Mouse (Mus musculus): ENCODE results near the gene Olfr969. TPM values are rescaled to one million over a fixed set of nuclear protein-coding genes. Genes with fewer than 3 reads are reported as not detected.
"Not testable (repeated sequence)": the region's sequence is repeated elsewhere in the genome, so short reads cannot be mapped to it uniquely, and the experiment has no call there.

Gene Olfr969
- not detected in 2 replicates for polyA plus RNA-seq (2015; fragmentation: Nextera tagmentation; extraction: Ambion mirVana)

DNA sequence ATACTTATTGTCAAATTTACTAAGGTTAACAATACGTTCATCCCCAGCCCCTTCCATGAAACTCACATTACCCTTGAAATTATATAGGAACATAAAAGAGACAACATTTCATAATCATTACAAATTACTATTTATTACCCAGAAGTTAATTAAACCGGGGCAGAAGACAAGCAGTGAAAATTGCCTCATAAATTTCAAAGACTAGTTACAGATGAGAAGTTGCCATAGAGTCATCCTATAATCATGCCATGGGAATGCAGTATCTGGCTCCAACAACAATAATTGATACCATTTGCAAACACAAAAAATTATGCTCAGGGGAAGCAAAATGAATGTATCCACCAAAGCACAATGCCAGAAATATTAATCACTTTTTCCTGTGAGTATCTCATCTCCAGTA is at the start of gene Olfr969:
Olfr969 (plus strand) TSS at position 388 of the 400 bp plus-strand sequence.
- TF ChIP-seq CTCF (IDR thresholded peaks at IDR 0.05; ENCODE audit: low read depth) (no peak), EP300 (optimal IDR thresholded peaks at IDR 0.05) (no peak)
- Histone ChIP-seq H3K27me3 (ENCODE audit: control insufficient read depth, insufficient read depth, low read length) (no peaks in the 10 kb centered on the region), H3K9me3 (ENCODE audit: control insufficient read depth, low read length) (no peaks in the 10 kb centered on the region)

DNA sequence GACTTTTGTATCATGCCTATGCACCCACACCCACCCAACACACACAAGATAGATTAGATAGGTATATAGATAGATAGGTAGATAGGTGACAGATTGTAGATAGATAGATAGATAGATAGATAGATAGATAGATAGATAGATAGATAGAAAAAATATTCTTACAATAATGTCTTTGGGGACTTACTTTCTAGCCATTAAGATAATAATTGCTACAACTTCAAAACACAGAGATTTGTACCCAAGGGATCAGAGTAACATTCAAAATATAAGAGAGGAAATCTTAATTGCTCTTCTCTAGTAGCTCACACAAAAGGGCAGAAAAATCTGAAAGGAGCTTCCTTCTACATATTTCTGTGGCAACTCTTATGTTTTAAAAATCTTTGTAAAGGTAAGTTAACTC is 44.8 kb upstream of the Olfr969 start, which contains the start of gene Olfr967:
Olfr967 (plus strand) TSS at position 301 of the 400 bp plus-strand sequence.
- no peak for DNase-seq (ENCODE audit: low spot score)
- TF ChIP-seq CTCF (IDR thresholded peaks at IDR 0.05; ENCODE audit: low read depth) (no peak), EP300 (optimal IDR thresholded peaks at IDR 0.05) (no peak)

More for the DNA sequence above, at the start of gene Olfr969:
- WGBS, result 68% methylated on average over 2 of the region's 2 CpGs
- Histone ChIP-seq H3K4me3 (ENCODE audit: low read depth, low read length) (no peak within 1 kb of the TSS), H3K4me1 (replicated peaks; ENCODE audit: control insufficient read depth, insufficient read depth) (no peaks in the 10 kb centered on the region), H3K36me3 (ENCODE audit: control insufficient read depth, insufficient read depth, low read length) (no peaks in the 10 kb centered on the region), H3K27ac (replicated peaks) (no peak within 1 kb of the TSS), H3K9ac (ENCODE audit: low read length) (no peak within 1 kb of the TSS), H3K4me2 (replicated peaks; ENCODE audit: low read depth) (no peak within 1 kb of the TSS)
- DNase-seq (ENCODE audit: low spot score), result no peak
- no peak for ATAC-seq (ENCODE audit: low FRiP score, low TSS enrichment)

DNA sequence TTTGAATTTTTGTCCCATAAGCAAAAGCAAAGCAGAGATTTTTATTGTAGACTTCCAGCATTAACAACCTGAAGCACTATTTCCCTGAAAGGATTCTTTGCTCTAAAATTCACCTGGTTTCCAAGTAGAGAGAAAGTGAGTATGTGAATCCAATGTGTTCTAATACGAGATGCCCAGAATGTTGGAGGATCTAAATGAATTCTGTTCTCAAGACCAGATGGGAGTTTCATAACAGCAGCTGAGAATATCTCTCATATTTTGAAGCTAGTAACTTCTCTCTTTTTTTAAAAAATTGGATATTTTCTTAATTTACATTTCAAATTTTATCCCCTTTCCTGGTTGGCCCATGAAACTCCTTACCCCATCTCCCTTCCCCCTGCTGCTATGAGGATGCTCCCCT is 44.3 kb upstream of the Olfr969 start:
- WGBS, result 85% methylated on average over 1 of the region's 1 CpGs
- Histone ChIP-seq H3K36me3 (ENCODE audit: control insufficient read depth, insufficient read depth, low read length) (no peaks in the 10 kb centered on the region), H3K4me1 (replicated peaks; ENCODE audit: control insufficient read depth, insufficient read depth) (no peaks in the 10 kb centered on the region), H3K9ac (ENCODE audit: low read length) (no peak overlapping the region), H3K27ac (replicated peaks) (no peak overlapping the region), H3K27me3 (ENCODE audit: control insufficient read depth, insufficient read depth, low read length) (no peaks in the 10 kb centered on the region), H3K4me3 (ENCODE audit: low read depth, low read length) (no peak overlapping the region), H3K9me3 (ENCODE audit: control insufficient read depth, low read length) (no peaks in the 10 kb centered on the region), H3K4me2 (replicated peaks; ENCODE audit: low read depth) (no peak overlapping the region)
- ATAC-seq (ENCODE audit: low FRiP score, low TSS enrichment) (no peak), DNase-seq (ENCODE audit: low spot score) (no peak)
- TF ChIP-seq EP300 (optimal IDR thresholded peaks at IDR 0.05) (no peak), CTCF (IDR thresholded peaks at IDR 0.05; ENCODE audit: low read depth) (no peak)

More for the DNA sequence above, 44.8 kb upstream of the Olfr969 start, which contains the start of gene Olfr967:
- H3K27me3 ChIP-seq (ENCODE audit: control insufficient read depth, insufficient read depth, low read length), result no peaks in the 10 kb centered on the region
- H3K4me3 ChIP-seq (ENCODE audit: low read depth, low read length), result no peak within 1 kb of the TSS
- no peaks in the 10 kb centered on the region for H3K4me1 ChIP-seq (replicated peaks; ENCODE audit: control insufficient read depth, insufficient read depth)
- ATAC-seq (ENCODE audit: low FRiP score, low TSS enrichment), result no peak
- no peaks in the 10 kb centered on the region for H3K36me3 ChIP-seq (ENCODE audit: control insufficient read depth, insufficient read depth, low read length)
- no peak within 1 kb of the TSS for H3K27ac ChIP-seq (replicated peaks)
- no peak within 1 kb of the TSS for H3K4me2 ChIP-seq (replicated peaks; ENCODE audit: low read depth)
- H3K9ac ChIP-seq (ENCODE audit: low read length), result no peak within 1 kb of the TSS
- H3K9me3 ChIP-seq (ENCODE audit: control insufficient read depth, low read length), result no peaks in the 10 kb centered on the region

DNA sequence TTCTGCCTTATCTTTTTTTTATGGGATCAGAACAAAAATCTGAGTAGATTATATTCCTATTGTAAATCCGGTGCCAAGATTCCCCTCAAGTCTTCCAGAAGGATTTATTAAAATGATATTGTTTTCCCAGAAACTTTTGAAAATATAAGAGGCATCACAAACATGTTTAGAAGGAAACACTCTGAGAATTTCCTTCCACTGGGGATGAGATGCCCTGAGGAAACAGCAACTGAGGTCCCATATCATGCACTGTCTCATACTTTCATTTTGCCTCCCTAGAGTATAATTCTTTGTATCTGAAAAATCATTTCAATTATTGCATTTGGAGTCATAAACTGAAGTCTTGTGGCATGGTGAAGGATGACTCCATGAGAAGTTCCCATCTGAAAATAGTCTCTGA is 7.6 kb upstream of the Olfr969 start, which contains the start of gene Olfr968:
Olfr968 (minus strand) TSS at position 101 of the 400 bp plus-strand sequence.
- Histone ChIP-seq H3K4me2 (replicated peaks; ENCODE audit: low read depth) (no peak within 1 kb of the TSS), H3K4me3 (ENCODE audit: low read depth, low read length) (no peak within 1 kb of the TSS), H3K27ac (replicated peaks) (no peak within 1 kb of the TSS), H3K9me3 (ENCODE audit: control insufficient read depth, low read length) (no peaks in the 10 kb centered on the region), H3K9ac (ENCODE audit: low read length) (no peak within 1 kb of the TSS), H3K4me1 (replicated peaks; ENCODE audit: control insufficient read depth, insufficient read depth) (no peaks in the 10 kb centered on the region), H3K36me3 (ENCODE audit: control insufficient read depth, insufficient read depth, low read length) (no peaks in the 10 kb centered on the region), H3K27me3 (ENCODE audit: control insufficient read depth, insufficient read depth, low read length) (no peaks in the 10 kb centered on the region)
- DNase-seq (ENCODE audit: low spot score), result no peak
- ATAC-seq (ENCODE audit: low FRiP score, low TSS enrichment), result no peak
- 70% methylated on average over 1 of the region's 1 CpGs for WGBS
- no peak for TF ChIP-seq CTCF (IDR thresholded peaks at IDR 0.05; ENCODE audit: low read depth)
- TF ChIP-seq EP300 (optimal IDR thresholded peaks at IDR 0.05), result no peak

DNA sequence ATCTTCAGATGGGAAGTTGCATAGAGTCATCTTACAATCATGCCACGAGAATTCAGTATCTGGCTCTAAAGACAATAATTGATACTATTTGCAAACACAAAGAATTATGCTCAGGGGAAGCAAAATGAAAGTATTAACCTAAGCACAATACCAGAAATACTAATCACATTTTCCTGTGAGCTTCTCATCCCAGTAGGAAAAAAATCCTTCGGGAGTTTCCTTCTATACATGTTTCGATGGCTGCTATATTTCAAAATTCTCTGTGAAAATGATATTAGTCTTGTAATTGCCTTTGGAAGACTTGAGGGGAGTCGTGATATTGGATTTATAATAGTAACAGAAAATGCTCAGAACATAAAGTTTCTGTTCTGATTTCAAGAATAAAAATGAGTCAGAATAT is 17.8 kb downstream of the Olfr969 start, which contains the start of gene Olfr970:
Olfr970 (plus strand) TSS at position 301 of the 400 bp plus-strand sequence.
- no peak within 1 kb of the TSS for H3K27ac ChIP-seq (replicated peaks)
- no peak for TF ChIP-seq EP300 (optimal IDR thresholded peaks at IDR 0.05)
- no peak for TF ChIP-seq CTCF (IDR thresholded peaks at IDR 0.05; ENCODE audit: low read depth)
- no peak within 1 kb of the TSS for H3K9ac ChIP-seq (ENCODE audit: low read length)
- 72% methylated on average over 4 of the region's 4 CpGs for WGBS
- ATAC-seq (ENCODE audit: low FRiP score, low TSS enrichment), result no peak
- no peak for DNase-seq (ENCODE audit: low spot score)
- H3K27me3 ChIP-seq (ENCODE audit: control insufficient read depth, insufficient read depth, low read length), result no peaks in the 10 kb centered on the region
- no peaks in the 10 kb centered on the region for H3K4me1 ChIP-seq (replicated peaks; ENCODE audit: control insufficient read depth, insufficient read depth)
- no peak within 1 kb of the TSS for H3K4me2 ChIP-seq (replicated peaks; ENCODE audit: low read depth)
- no peak within 1 kb of the TSS for H3K4me3 ChIP-seq (ENCODE audit: low read depth, low read length)
- no peaks in the 10 kb centered on the region for H3K9me3 ChIP-seq (ENCODE audit: control insufficient read depth, low read length)
- H3K36me3 ChIP-seq (ENCODE audit: control insufficient read depth, insufficient read depth, low read length), result no peaks in the 10 kb centered on the region

DNA sequence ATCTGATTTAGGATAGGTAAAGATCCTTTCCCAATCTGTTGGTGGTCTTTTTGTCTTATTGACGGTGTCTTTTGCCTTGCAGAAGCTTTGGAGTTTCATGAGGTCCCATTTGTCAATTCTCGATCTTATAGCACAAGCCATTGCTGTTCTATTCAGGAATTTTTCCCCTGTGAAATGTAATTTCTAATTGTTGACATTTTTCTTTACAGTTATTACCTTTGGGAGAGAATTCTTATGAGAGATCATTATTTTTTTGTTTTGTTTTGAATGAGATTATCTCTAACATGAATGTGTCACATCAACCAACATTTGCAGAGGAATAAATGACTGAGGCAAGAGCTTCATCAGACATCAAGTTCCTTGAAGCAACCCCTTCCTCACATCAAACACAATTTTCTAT is 45.8 kb downstream of the Olfr969 start, which contains the start of gene Olfr971:
Olfr971 (plus strand) TSS at position 301 of the 400 bp plus-strand sequence.
- H3K36me3 ChIP-seq (ENCODE audit: control insufficient read depth, insufficient read depth, low read length); H3K27ac ChIP-seq (replicated peaks); H3K9ac ChIP-seq (ENCODE audit: low read length); DNase-seq (ENCODE audit: low spot score); H3K4me3 ChIP-seq (ENCODE audit: low read depth, low read length); H3K4me1 ChIP-seq (replicated peaks; ENCODE audit: control insufficient read depth, insufficient read depth); H3K27me3 ChIP-seq (ENCODE audit: control insufficient read depth, insufficient read depth, low read length); ATAC-seq (ENCODE audit: low FRiP score, low TSS enrichment); H3K4me2 ChIP-seq (replicated peaks; ENCODE audit: low read depth); H3K9me3 ChIP-seq (ENCODE audit: control insufficient read depth, low read length): not testable (repeated sequence)
- 71% methylated on average over 1 of the region's 2 CpGs for WGBS

Other genes starting within 250 kb of the Olfr969 start
- gene Olfr958, start 236.9 kb upstream of the Olfr969 start, polyA plus RNA-seq (2015; fragmentation: Nextera tagmentation; extraction: Ambion mirVana), result not detected in 2 replicates
- gene Olfr959, start 215.4 kb upstream of the Olfr969 start, polyA plus RNA-seq (2015; fragmentation: Nextera tagmentation; extraction: Ambion mirVana), result not detected in 2 replicates
- 10.6 and 12.5 TPM in 2 replicates for gene AW551984, start 186.5 kb upstream of the Olfr969 start, polyA plus RNA-seq (2015; fragmentation: Nextera tagmentation; extraction: Ambion mirVana)
- gene Olfr148, start 180.3 kb upstream of the Olfr969 start, polyA plus RNA-seq (2015; fragmentation: Nextera tagmentation; extraction: Ambion mirVana), result not detected in 2 replicates
- gene Olfr960, start 169.6 kb upstream of the Olfr969 start, polyA plus RNA-seq (2015; fragmentation: Nextera tagmentation; extraction: Ambion mirVana), result not detected in 2 replicates
- not detected in 2 replicates for gene Olfr961, start 145.9 kb upstream of the Olfr969 start, polyA plus RNA-seq (2015; fragmentation: Nextera tagmentation; extraction: Ambion mirVana)
- not detected in 2 replicates for gene Olfr963, start 123.7 kb upstream of the Olfr969 start, polyA plus RNA-seq (2015; fragmentation: Nextera tagmentation; extraction: Ambion mirVana)
- not detected in 2 replicates for gene Olfr149, start 83.8 kb upstream of the Olfr969 start, polyA plus RNA-seq (2015; fragmentation: Nextera tagmentation; extraction: Ambion mirVana)
- gene Olfr965, start 79.6 kb upstream of the Olfr969 start, polyA plus RNA-seq (2015; fragmentation: Nextera tagmentation; extraction: Ambion mirVana), result not detected in 2 replicates
- gene Olfr150, start 60.0 kb upstream of the Olfr969 start, polyA plus RNA-seq (2015; fragmentation: Nextera tagmentation; extraction: Ambion mirVana), result not detected in 2 replicates
- not detected in 2 replicates for gene Olfr967, start 44.7 kb upstream of the Olfr969 start, polyA plus RNA-seq (2015; fragmentation: Nextera tagmentation; extraction: Ambion mirVana)
- not detected in 2 replicates for gene Olfr968, start 7.7 kb upstream of the Olfr969 start, polyA plus RNA-seq (2015; fragmentation: Nextera tagmentation; extraction: Ambion mirVana)
- not detected in 2 replicates for gene Olfr970, start 17.9 kb downstream of the Olfr969 start, polyA plus RNA-seq (2015; fragmentation: Nextera tagmentation; extraction: Ambion mirVana)
- gene Olfr971, start 45.9 kb downstream of the Olfr969 start, polyA plus RNA-seq (2015; fragmentation: Nextera tagmentation; extraction: Ambion mirVana), result not detected in 2 replicates
- gene Olfr972, start 75.5 kb downstream of the Olfr969 start, polyA plus RNA-seq (2015; fragmentation: Nextera tagmentation; extraction: Ambion mirVana), result not detected in 2 replicates
- not detected in 2 replicates for gene Olfr229, start 116.4 kb downstream of the Olfr969 start, polyA plus RNA-seq (2015; fragmentation: Nextera tagmentation; extraction: Ambion mirVana)
- gene Olfr974, start 146.6 kb downstream of the Olfr969 start, polyA plus RNA-seq (2015; fragmentation: Nextera tagmentation; extraction: Ambion mirVana), result not detected in 2 replicates
- not detected in 2 replicates for gene Olfr975, start 161.1 kb downstream of the Olfr969 start, polyA plus RNA-seq (2015; fragmentation: Nextera tagmentation; extraction: Ambion mirVana)
- gene Olfr976, start 170.2 kb downstream of the Olfr969 start, polyA plus RNA-seq (2015; fragmentation: Nextera tagmentation; extraction: Ambion mirVana), result not detected in 2 replicates
- gene Olfr978, start 201.2 kb downstream of the Olfr969 start, polyA plus RNA-seq (2015; fragmentation: Nextera tagmentation; extraction: Ambion mirVana), result not detected in 2 replicates
- gene Olfr979, start 212.5 kb downstream of the Olfr969 start, polyA plus RNA-seq (2015; fragmentation: Nextera tagmentation; extraction: Ambion mirVana), result not detected in 2 replicates
- not detected in 2 replicates for gene Olfr980, start 218.6 kb downstream of the Olfr969 start, polyA plus RNA-seq (2015; fragmentation: Nextera tagmentation; extraction: Ambion mirVana)
- 0.02 TPM in 1 of 2 replicates, not detected in the other for gene Olfr981, start 230.5 kb downstream of the Olfr969 start, polyA plus RNA-seq (2015; fragmentation: Nextera tagmentation; extraction: Ambion mirVana)